Mouse (Mus musculus) layer of hippocampus, adult 8-10 months (tissue): Measurements from ENCODE around the gene Zdhhc5. TPM values are rescaled to one million over a fixed set of nuclear protein-coding genes. Genes with fewer than 3 reads are reported as not detected.

ENCODE experiments used
- DNase-seq, 2 experiments: peaks; one replicate each; pipeline ENCODE4 v3.0.0; 2022; ENCODE audit warnings: low spot score in 2 of 2
- microRNA-seq, 2 experiments: library from miRNA; unstranded; fragments of <30 nt; microRNA quantifications; one replicate each; pipeline ENCODE4 v1.2.0; 2022
- total RNA-seq, 4 experiments: library from RNA; stranded (reverse); gene quantifications; 2 replicates each; pipeline ENCODE4 v1.2.4; 2022

The Zdhhc5 gene
- total RNA-seq, 4 experiments from 2014 or later, result 34.5 to 41.7 (median 36.3) TPM

DNA sequence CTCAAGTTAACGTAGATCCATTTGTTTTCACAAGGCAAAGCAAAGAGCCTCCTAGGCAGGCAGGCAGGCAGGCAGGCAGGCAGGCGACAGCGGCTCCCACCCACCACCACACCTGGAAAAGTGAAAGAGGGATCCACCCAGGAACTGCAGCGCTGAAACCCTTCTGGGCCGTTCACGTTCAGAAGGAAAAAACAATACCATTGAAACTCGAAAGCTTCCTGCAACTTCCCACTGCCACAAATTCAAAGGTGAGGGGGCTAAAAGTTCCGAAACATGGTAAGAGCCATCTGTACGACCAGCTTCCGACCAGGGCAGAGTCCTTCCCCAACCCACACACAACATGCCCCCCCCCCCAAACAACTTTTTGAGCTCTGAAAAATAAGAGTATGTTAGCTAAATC is 65.3 kb downstream of the Zdhhc5 start:
- DNase-seq, result no peak

- no peak for DNase-seq
Measured at GRCm38 (mm10) chr2:84648369-84648768, 66.6 kb downstream of the Zdhhc5 start.

DNA sequence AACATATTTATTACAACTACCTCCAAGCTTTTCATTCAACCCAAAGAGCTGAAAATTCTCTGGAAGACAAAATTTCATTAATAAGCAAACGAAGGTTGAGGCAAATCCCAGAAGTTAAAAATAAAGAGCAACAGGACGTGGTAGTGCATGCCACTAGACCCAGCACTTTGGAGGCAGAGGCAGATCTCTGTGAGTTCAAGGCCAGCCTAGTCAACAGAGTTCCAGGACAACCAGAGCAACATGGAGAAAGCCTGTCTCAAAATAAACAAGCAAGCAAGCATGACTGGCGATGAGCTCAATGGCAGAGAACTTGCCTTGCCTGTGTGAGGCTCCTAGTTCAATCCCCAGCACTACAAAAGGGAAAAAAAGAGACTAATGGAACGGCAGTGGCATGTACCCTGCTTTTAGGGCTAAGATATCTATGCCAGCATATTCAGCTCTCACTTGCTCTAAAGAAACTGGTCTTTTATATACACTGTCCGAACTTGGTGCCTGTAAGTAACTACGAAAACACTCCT is 67.9 kb downstream of the Zdhhc5 start:
- DNase-seq, result no peak

DNA sequence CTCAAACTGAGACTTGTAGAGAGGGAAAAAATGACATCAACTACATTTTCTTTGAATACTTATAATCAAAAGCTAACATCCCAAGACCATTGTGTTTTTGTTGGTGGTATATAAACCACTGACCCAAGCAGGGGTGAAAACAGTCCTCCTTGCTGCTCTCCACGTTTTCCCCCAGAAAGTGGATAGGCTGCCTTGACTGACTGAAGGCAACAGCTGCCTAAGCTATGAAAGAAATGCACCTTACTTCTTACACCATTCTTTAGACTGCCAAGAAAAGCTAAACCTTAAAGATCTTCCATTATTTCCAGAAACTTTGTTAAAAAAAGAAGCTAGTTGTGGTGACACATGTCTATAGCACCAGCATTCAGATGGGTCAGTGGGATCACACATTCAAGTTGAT is 68.8 kb downstream of the Zdhhc5 start:
- no peak for DNase-seq

DNA sequence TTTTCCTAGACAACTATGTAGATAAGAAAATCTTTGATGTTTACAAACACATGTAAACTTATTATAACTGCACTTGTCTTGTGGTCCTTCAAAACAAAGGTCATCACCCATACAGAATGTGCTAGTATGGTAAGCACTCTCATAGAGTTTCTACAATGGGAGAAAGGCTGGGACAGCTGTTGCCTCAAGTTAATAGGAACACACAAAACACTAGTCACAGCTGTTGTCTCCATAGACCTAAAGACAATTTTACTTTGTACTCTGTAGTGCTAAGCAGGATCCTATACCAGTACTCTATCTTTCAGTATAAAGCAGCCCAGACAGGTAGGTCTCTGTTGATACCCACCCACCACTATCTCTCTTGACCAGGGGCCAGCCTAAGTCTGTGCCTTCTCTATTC is 74.1 kb downstream of the Zdhhc5 start:
- no peak for DNase-seq

DNA sequence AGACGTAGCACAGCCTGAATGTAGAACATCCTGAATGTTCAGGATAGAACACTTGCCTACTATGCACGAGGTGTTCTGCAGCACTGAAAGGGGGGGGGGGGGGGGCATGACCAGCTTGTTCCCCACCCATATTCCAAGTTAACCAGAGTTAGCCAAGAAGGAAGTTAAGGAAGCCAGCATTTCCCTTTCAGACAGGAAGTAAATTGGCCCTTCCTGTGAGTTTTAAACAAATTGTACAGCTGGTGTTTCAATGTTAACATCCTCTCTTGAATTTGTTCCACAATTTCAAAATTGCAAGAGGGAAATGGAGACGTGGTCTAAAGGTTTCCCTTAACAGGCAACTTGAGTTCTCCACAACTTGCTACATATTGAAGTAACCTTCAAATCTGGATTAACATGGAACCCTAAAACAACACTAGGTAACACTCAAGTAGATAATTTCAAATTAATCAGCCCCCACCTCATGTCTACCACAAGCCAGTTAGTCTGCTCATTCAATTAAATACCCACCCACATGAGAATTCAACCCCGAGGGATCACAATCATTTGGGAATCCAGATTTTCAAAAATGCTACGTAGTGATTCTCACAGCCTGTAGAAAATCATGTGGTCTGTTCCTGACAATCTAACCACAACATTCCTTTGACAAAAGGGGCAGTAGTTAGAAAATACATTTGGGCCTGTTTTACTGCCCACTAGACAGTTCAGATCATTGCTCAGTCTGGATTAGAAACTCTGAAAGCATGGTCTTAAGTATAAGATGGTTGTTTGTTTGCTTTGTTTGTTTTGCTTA is 76.4 kb downstream of the Zdhhc5 start:
- DNase-seq, result no peak

Small RNA genes within 50 kb of the gene (microRNA-seq; reads per million reads assigned to microRNA genes)
- gene Mir130a, result 1,083 to 1,229 reads per million in 2 experiments

Other genes starting within 250 kb of the Zdhhc5 start
- gene Tfpi, start 238.4 kb downstream of the Zdhhc5 start, total RNA-seq, result 1 to 10 TPM; 3.2 to 5.1 (median 4.4) TPM
- 10 to 100 TPM; 51.9 to 56.8 (median 53.1) TPM for gene Ctnnd1, start 64.4 kb downstream of the Zdhhc5 start, total RNA-seq
- gene Btbd18, start 56.1 kb downstream of the Zdhhc5 start, total RNA-seq, result not detected
- 10 to 100 TPM; 24.1 to 33.6 (median 28.4) TPM for gene Selenoh, start 44.4 kb downstream of the Zdhhc5 start, total RNA-seq
- gene Gm28635, start 37.1 kb downstream of the Zdhhc5 start, total RNA-seq, result 1 to 10 TPM in 3 of 4 experiments, not detected in 1; 1.5 to 5.7 (median 1.8) TPM
- gene Med19, start 36.8 kb downstream of the Zdhhc5 start, total RNA-seq, result 10 to 100 TPM; 29.0 to 33.4 (median 31.7) TPM
- gene Tmx2, start 36.0 kb downstream of the Zdhhc5 start, total RNA-seq, result 100 to 1,000 TPM; 221 to 271 (median 233) TPM
- gene Clp1, start 12.2 kb upstream of the Zdhhc5 start, total RNA-seq, result 10 to 100 TPM in 1 of 4 experiments, 1 to 10 TPM in 3; 7.4 to 10.4 (median 8.5) TPM
- gene Ypel4, start 18.9 kb upstream of the Zdhhc5 start, total RNA-seq, result 100 to 1,000 TPM in 1 of 4 experiments, 10 to 100 TPM in 3; 68.7 to 105 (median 85.1) TPM
- 1 to 10 TPM; 1.9 to 4.2 (median 2.5) TPM for gene Gm19426, start 28.5 kb upstream of the Zdhhc5 start, total RNA-seq
- gene Serping1, start 60.3 kb upstream of the Zdhhc5 start, total RNA-seq, result 10 to 100 TPM in 2 of 4 experiments, 1 to 10 TPM in 2; 6.2 to 16.4 (median 10.8) TPM
- gene Ube2l6, start 83.6 kb upstream of the Zdhhc5 start, total RNA-seq, result 1 to 10 TPM; 5.2 to 9.3 (median 5.6) TPM
- gene Smtnl1, start 107.5 kb upstream of the Zdhhc5 start, total RNA-seq, result not detected
- gene Timm10, start 111.8 kb upstream of the Zdhhc5 start, total RNA-seq, result 10 to 100 TPM; 44.2 to 55.4 (median 50.7) TPM
- gene Slc43a1, start 123.7 kb upstream of the Zdhhc5 start, total RNA-seq, result 1 to 10 TPM in 1 of 4 experiments, under 1 TPM in 2, not detected in 1; 0.34 to 1.3 (median 0.63) TPM
- 10 to 100 TPM; 63.8 to 85.9 (median 79.0) TPM for gene Rtn4rl2, start 171.5 kb upstream of the Zdhhc5 start, total RNA-seq
- 1 to 10 TPM in 3 of 4 experiments, not detected in 1; 1.1 to 3.1 (median 2.1) TPM for gene Slc43a3, start 221.4 kb upstream of the Zdhhc5 start, total RNA-seq